Mouse (Mus musculus) heart, embryonic 11.5 days (tissue): ENCODE results near the gene Gm4907. TPM values are rescaled to one million over a fixed set of nuclear protein-coding genes. Genes with fewer than 3 reads are reported as not detected.
"Not testable (repeated sequence)": the region's sequence is repeated elsewhere in the genome, so short reads cannot be mapped to it uniquely, and the experiment has no call there.

Experiments used
- ATAC-seq: fragments of 200-750 bp; cut with Nextera tagmentation; replicated peaks from 2 replicates; pipeline ENCODE4 v1.8.0; 2017; ENCODE audit warnings: moderate library complexity; ENCODE audit not compliant: insufficient number of reproducible peaks, low FRiP score, low TSS enrichment
- H3K27ac ChIP-seq: fragments of 300-500 bp; sonication (generic); 2 replicates; pipeline ENCODE4 v1.5.1; 2014; ENCODE audit warnings: mild to moderate bottlenecking, low read depth, low read length
- H3K27me3 ChIP-seq: fragments of 300-500 bp; sonication (generic); 2 replicates; pipeline ENCODE4 v1.6.1; 2014; ENCODE audit warnings: mild to moderate bottlenecking, low read length, mixed read lengths; ENCODE audit not compliant: control insufficient read depth, insufficient read depth
- H3K36me3 ChIP-seq: fragments of 300-500 bp; sonication (generic); 2 replicates; pipeline ENCODE4 v1.6.1; 2014; ENCODE audit warnings: mild to moderate bottlenecking, low read length, moderate library complexity, mixed read lengths; ENCODE audit not compliant: control insufficient read depth, insufficient read depth
- H3K4me1 ChIP-seq: fragments of 300-500 bp; sonication (generic); 2 replicates; pipeline ENCODE4 v1.6.1; 2014; ENCODE audit warnings: low read length; ENCODE audit not compliant: control insufficient read depth, insufficient read depth
- H3K4me2 ChIP-seq: fragments of 300-500 bp; sonication (generic); 2 replicates; pipeline ENCODE4 v1.6.1; 2014; ENCODE audit warnings: mild to moderate bottlenecking, moderate library complexity
- H3K4me3 ChIP-seq: fragments of 300-500 bp; sonication (generic); 2 replicates; pipeline ENCODE4 v1.5.1; 2014; ENCODE audit warnings: low read depth, low read length
- H3K9ac ChIP-seq: fragments of 300-500 bp; sonication (generic); 2 replicates; pipeline ENCODE4 v1.6.1; 2014; ENCODE audit warnings: mild to moderate bottlenecking, low read depth, low read length, moderate library complexity
- H3K9me3 ChIP-seq: fragments of 300-500 bp; sonication (generic); replicated peaks from 2 replicates; pipeline ENCODE4 v1.6.1; 2016; ENCODE audit warnings: low read length; ENCODE audit not compliant: control insufficient read depth
- WGBS: fragments of 180-500 bp; shearing (Covaris S2); extraction: QIAGEN DNeasy Blood & Tissue Kit; methylation state at CpG from one replicate; pipeline ENCODE4 v1.1.7; 2014; ENCODE audit not compliant: insufficient replicate concordance; 5-methylcytosine and 5-hydroxymethylcytosine counted together
- polyA plus RNA-seq: library from polyadenylated mRNA; unstranded; fragments of >200 nt; fragmentation: Nextera tagmentation; extraction: Ambion mirVana; gene quantifications from 2 replicates; pipeline ENCODE4 v1.2.1, GENCODE M21; 2014

Gm4907 gene
- not detected in 2 replicates for polyA plus RNA-seq

- not testable (repeated sequence) for H3K27ac ChIP-seq, ATAC-seq
- 61% methylated on average over 2 of the region's 2 CpGs for WGBS
These were observed at the start of gene Gm4907 for GRCm38 (mm10) chrX:23882253-23882652. Gene Gm4907, plus strand, starts transcription at chrX:23882553.

GRCm38 (mm10) chrX:23833784-23834183 lies 48.6 kb upstream of the Gm4907 start:
- not testable (repeated sequence) for H3K27ac ChIP-seq, ATAC-seq, H3K36me3 ChIP-seq, H3K9ac ChIP-seq, H3K9me3 ChIP-seq, H3K4me2 ChIP-seq, H3K27me3 ChIP-seq, H3K4me1 ChIP-seq, H3K4me3 ChIP-seq
- WGBS: 80% methylated on average over 11 of the region's 11 CpGs

More at GRCm38 (mm10) chrX:23882253-23882652, at the start of gene Gm4907:
- not testable (repeated sequence) for H3K4me3 ChIP-seq, H3K9ac ChIP-seq, H3K9me3 ChIP-seq, H3K4me1 ChIP-seq, H3K27me3 ChIP-seq, H3K36me3 ChIP-seq, H3K4me2 ChIP-seq

GRCm38 (mm10) chrX:23840921-23841320 lies 41.4 kb upstream of the Gm4907 start:
- Histone ChIP-seq H3K9me3 (no peaks in the 10 kb centered on the region), H3K27ac (no peak overlapping the region), H3K4me2 (no peak overlapping the region), H3K4me3 (no peak overlapping the region), H3K36me3 (no peaks in the 10 kb centered on the region), H3K27me3 (no peaks in the 10 kb centered on the region), H3K4me1 (no peaks in the 10 kb centered on the region), H3K9ac (no peak overlapping the region)
- 74% methylated on average over 1 of the region's 1 CpGs for WGBS
- ATAC-seq: no peak

GRCm38 (mm10) chrX:23954161-23954560 lies 71.8 kb downstream of the Gm4907 start:
- Histone ChIP-seq H3K4me3 (no peak overlapping the region), H3K4me2 (no peak overlapping the region), H3K9me3 (0 out of 2 replicates have a peak, but pooled peaks cover 2% of the 10 kb centered on the region), H3K27ac (no peak overlapping the region), H3K36me3 (no peaks in the 10 kb centered on the region), H3K4me1 (no peaks in the 10 kb centered on the region), H3K9ac (no peak overlapping the region), H3K27me3 (no peaks in the 10 kb centered on the region)
- no peak for ATAC-seq
- 78% methylated on average over 2 of the region's 2 CpGs for WGBS

Other genes with a start within 250 kb of the Gm4907 start
- 6.6 and 7.7 TPM in 2 replicates for gene Wdr44, start 189.5 kb upstream of the Gm4907 start, polyA plus RNA-seq
- not detected in 2 replicates for gene Gm4985, start 76.4 kb downstream of the Gm4907 start, polyA plus RNA-seq